Mouse (Mus musculus) intestine, postnatal 0 days (tissue): ENCODE results near the gene Lrrc18. TPM values are rescaled to one million over a fixed set of nuclear protein-coding genes. Genes with fewer than 3 reads are reported as not detected.

Experiments used
- ATAC-seq: fragments of 200-750 bp; cut with Nextera tagmentation; 2 replicates; pipeline ENCODE4 v1.8.0; 2017; ENCODE audit warnings: mild to moderate bottlenecking, moderate TSS enrichment, moderate library complexity
- H3K27ac ChIP-seq: fragments of 300-500 bp; sonication (generic); 2 replicates; pipeline ENCODE4 v1.5.1; 2014; ENCODE audit warnings: mild to moderate bottlenecking, low read depth, low read length, moderate library complexity
- H3K27me3 ChIP-seq: fragments of 300-500 bp; sonication (generic); replicated peaks from 2 replicates; pipeline ENCODE4 v1.6.1; 2014; ENCODE audit warnings: low read length, mixed read lengths; ENCODE audit not compliant: control insufficient read depth, insufficient read depth
- H3K36me3 ChIP-seq: fragments of 300-500 bp; sonication (generic); 2 replicates; pipeline ENCODE4 v1.6.1; 2014; ENCODE audit warnings: mild to moderate bottlenecking, moderate library complexity; ENCODE audit not compliant: control insufficient read depth, insufficient read depth
- H3K4me1 ChIP-seq: fragments of 300-500 bp; sonication (generic); replicated peaks from 2 replicates; pipeline ENCODE4 v1.6.1; 2014; ENCODE audit warnings: antibody characterized with exemption, low read length, mixed read lengths; ENCODE audit not compliant: control insufficient read depth, insufficient read depth
- H3K4me2 ChIP-seq: fragments of 300-500 bp; sonication (generic); replicated peaks from 2 replicates; pipeline ENCODE4 v1.6.1; 2014; ENCODE audit warnings: low read depth, mild to moderate bottlenecking, moderate library complexity
- H3K4me3 ChIP-seq: fragments of 300-500 bp; sonication (generic); 2 replicates; pipeline ENCODE4 v1.5.1; 2014; ENCODE audit warnings: low read depth, low read length
- H3K9ac ChIP-seq: fragments of 300-500 bp; sonication (generic); 2 replicates; pipeline ENCODE4 v1.6.1; 2014; ENCODE audit warnings: mild to moderate bottlenecking, low read depth, low read length
- H3K9me3 ChIP-seq: fragments of 300-500 bp; sonication (generic); 2 replicates; pipeline ENCODE4 v1.6.1; 2016; ENCODE audit warnings: mixed run types; ENCODE audit not compliant: control insufficient read depth
- CTCF ChIP-seq: sonication (generic); IDR thresholded peaks from 2 replicates; pipeline ENCODE4 v1.5.1; 2016; ENCODE audit warnings: low read depth, mild to moderate bottlenecking, control low read depth, antibody characterized with exemption, moderate library complexity
- WGBS: fragments of 180-500 bp; shearing (Covaris S2); extraction: QIAGEN DNeasy Blood & Tissue Kit; methylation state at CpG from one replicate; pipeline ENCODE4 v1.1.7; 2014; 5-methylcytosine and 5-hydroxymethylcytosine counted together
- polyA plus RNA-seq: library from polyadenylated mRNA; unstranded; fragments of >200 nt; fragmentation: Nextera tagmentation; extraction: Ambion mirVana; gene quantifications from 2 replicates; pipeline ENCODE4 v1.2.1, GENCODE M21; 2015

Lrrc18 gene
- polyA plus RNA-seq, 1 experiment from 2014 or later, result 0.14 TPM

- Histone ChIP-seq H3K4me3 (no peak overlapping the region), H3K4me2 (no peak overlapping the region), H3K9ac (no peak overlapping the region), H3K4me1 (no peaks in the 10 kb centered on the region), H3K27ac (no peak overlapping the region), H3K27me3 (no peaks in the 10 kb centered on the region), H3K36me3 (no peaks in the 10 kb centered on the region), H3K9me3 (no peaks in the 10 kb centered on the region)
- ATAC-seq, result no peak
- no peak for TF ChIP-seq CTCF
- 81% methylated on average over 10 of the region's 10 CpGs for WGBS
Observed at GRCm38 (mm10) chr14:32964742-32965141, 26.4 kb upstream of the Lrrc18 start.

- no peak for ATAC-seq
- Histone ChIP-seq H3K27me3 (no peaks in the 10 kb centered on the region), H3K9ac (no peak overlapping the region), H3K9me3 (no peaks in the 10 kb centered on the region), H3K4me1 (no peaks in the 10 kb centered on the region), H3K27ac (no peak overlapping the region), H3K4me3 (no peak overlapping the region), H3K36me3 (no peaks in the 10 kb centered on the region), H3K4me2 (no peak overlapping the region)
- 70% methylated on average over 9 of the region's 9 CpGs for WGBS
- no peak for TF ChIP-seq CTCF
Observed at GRCm38 (mm10) chr14:32970700-32971099, 20.5 kb upstream of the Lrrc18 start.

- Histone ChIP-seq H3K27ac (no peak overlapping the region), H3K9ac (no peak overlapping the region), H3K4me2 (no peak overlapping the region), H3K9me3 (no peaks in the 10 kb centered on the region), H3K36me3 (no peaks in the 10 kb centered on the region), H3K4me3 (no peak overlapping the region), H3K4me1 (no peaks in the 10 kb centered on the region), H3K27me3 (no peaks in the 10 kb centered on the region)
- TF ChIP-seq CTCF, result no peak
- WGBS, result 61% methylated on average over 6 of the region's 6 CpGs
- no peak for ATAC-seq
Observed at GRCm38 (mm10) chr14:32984176-32984738, 6.9 kb upstream of the Lrrc18 start.

GRCm38 (mm10) chr14:32986659-32987058, 4.5 kb upstream of the Lrrc18 start:
- ATAC-seq, result peak; percentile 36; the same call in 1 of the 2 replicates
- no peak for TF ChIP-seq CTCF
- Histone ChIP-seq H3K27ac (no peak overlapping the region), H3K27me3 (no peaks in the 10 kb centered on the region), H3K36me3 (no peaks in the 10 kb centered on the region), H3K4me1 (no peaks in the 10 kb centered on the region), H3K9me3 (no peaks in the 10 kb centered on the region), H3K9ac (no peak overlapping the region), H3K4me3 (no peak overlapping the region), H3K4me2 (no peak overlapping the region)
- WGBS, result 29% methylated on average over 4 of the region's 4 CpGs

- no peak for TF ChIP-seq CTCF
- no peaks in the 10 kb centered on the region for H3K9me3 ChIP-seq
- H3K4me3 ChIP-seq, result peak overlapping the region; percentile 7; the same call in 1 of the 2 replicates
- H3K27me3 ChIP-seq, result no peaks in the 10 kb centered on the region
- ATAC-seq, result peak; percentile 45; the same call in 1 of the 2 replicates
- H3K27ac ChIP-seq, result no peak overlapping the region
- 8% methylated on average over 10 of the region's 10 CpGs for WGBS
- H3K4me2 ChIP-seq, result peak overlapping the region; percentile 50
- no peak overlapping the region for H3K9ac ChIP-seq
- H3K36me3 ChIP-seq, result no peaks in the 10 kb centered on the region
- H3K4me1 ChIP-seq, result no peaks in the 10 kb centered on the region
Observed at GRCm38 (mm10) chr14:32994954-32995636, 3.9 kb downstream of the Lrrc18 start.

- H3K36me3 ChIP-seq, result no peaks in the 10 kb centered on the region
- no peak overlapping the region for H3K4me3 ChIP-seq
- H3K27me3 ChIP-seq, result no peaks in the 10 kb centered on the region
- TF ChIP-seq CTCF, result no peak
- H3K27ac ChIP-seq, result no peak overlapping the region
- H3K9ac ChIP-seq, result no peak overlapping the region
- H3K9me3 ChIP-seq, result no peaks in the 10 kb centered on the region
- H3K4me2 ChIP-seq, result no peak overlapping the region
- 59% methylated on average over 10 of the region's 10 CpGs for WGBS
- no peak for ATAC-seq
- H3K4me1 ChIP-seq, result no peaks in the 10 kb centered on the region
Observed at GRCm38 (mm10) chr14:32999511-32999910, 8.3 kb downstream of the Lrrc18 start.
